Mouse (Mus musculus): ENCODE results near the gene Cxcl5. TPM values are rescaled to one million over a fixed set of nuclear protein-coding genes. Genes with fewer than 3 reads are reported as not detected.

The Cxcl5 gene
- polyA plus RNA-seq, 1 experiment from 2014 or later: 0.14 TPM

DNA sequence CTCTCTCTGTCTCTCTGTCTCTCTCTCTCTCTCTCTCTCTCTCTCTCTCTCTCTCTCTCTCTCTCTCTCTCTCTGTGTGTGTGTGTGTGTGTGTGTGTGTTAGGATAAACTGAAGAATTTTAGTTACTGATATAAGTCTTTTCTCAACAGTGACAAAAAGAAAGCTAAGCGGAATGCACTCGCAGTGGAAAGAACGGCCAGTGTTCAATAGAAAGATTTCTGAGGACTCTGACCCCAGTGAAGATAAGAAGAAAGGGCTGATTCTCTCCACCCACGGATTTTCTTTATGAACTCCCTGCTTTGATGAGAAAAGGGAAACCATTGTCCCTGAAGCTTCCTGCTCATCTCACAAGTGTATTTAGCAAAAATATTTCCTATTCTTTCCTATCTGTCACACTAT, 1.1 kb downstream of the Cxcl5 start:
- Histone ChIP-seq H3K4me1 (ENCODE audit: control insufficient read depth, insufficient read depth, low read length) (peaks cover 5% of the 10 kb centered on the region; the same call in 1 of the 2 replicates), H3K27me3 (ENCODE audit: control insufficient read depth, insufficient read depth, low read length) (peaks cover 8% of the 10 kb centered on the region), H3K4me2 (ENCODE audit: low read depth, low read length) (no peak overlapping the region), H3K27ac (ENCODE audit: low read length) (no peak overlapping the region), H3K9me3 (replicated peaks; ENCODE audit: control insufficient read depth, low read length) (no peaks in the 10 kb centered on the region), H3K4me3 (ENCODE audit: low read length) (no peak overlapping the region), H3K9ac (ENCODE audit: low read length) (no peak overlapping the region), H3K36me3 (ENCODE audit: control insufficient read depth, insufficient read depth) (no peaks in the 10 kb centered on the region)
- WGBS: 37% methylated on average over 4 of the region's 4 CpGs
- ATAC-seq (replicated peaks; ENCODE audit: extremely low read depth, insufficient read depth, low FRiP score): no peak

GRCm38 (mm10) chr5:90760844-90761243, 1.7 kb downstream of the Cxcl5 start:
- Histone ChIP-seq H3K36me3 (ENCODE audit: control insufficient read depth, insufficient read depth) (no peaks in the 10 kb centered on the region), H3K9ac (ENCODE audit: low read length) (no peak overlapping the region), H3K4me1 (ENCODE audit: control insufficient read depth, insufficient read depth, low read length) (peaks cover 5% of the 10 kb centered on the region; the same call in 1 of the 2 replicates), H3K4me2 (ENCODE audit: low read depth, low read length) (no peak overlapping the region), H3K27ac (ENCODE audit: low read length) (no peak overlapping the region), H3K27me3 (ENCODE audit: control insufficient read depth, insufficient read depth, low read length) (peaks cover 8% of the 10 kb centered on the region), H3K9me3 (replicated peaks; ENCODE audit: control insufficient read depth, low read length) (no peaks in the 10 kb centered on the region), H3K4me3 (ENCODE audit: low read length) (no peak overlapping the region)
- ATAC-seq (replicated peaks; ENCODE audit: extremely low read depth, insufficient read depth, low FRiP score): no peak
- 83% methylated on average over 2 of the region's 2 CpGs for WGBS

- 92% methylated on average over 3 of the region's 3 CpGs for WGBS
- no peak overlapping the region for H3K9ac ChIP-seq (ENCODE audit: low read length)
- H3K27ac ChIP-seq (ENCODE audit: low read length): no peak overlapping the region
- no peaks in the 10 kb centered on the region for H3K36me3 ChIP-seq (ENCODE audit: control insufficient read depth, insufficient read depth)
- H3K4me3 ChIP-seq (ENCODE audit: low read length): no peak overlapping the region
- peaks cover 8% of the 10 kb centered on the region for H3K27me3 ChIP-seq (ENCODE audit: control insufficient read depth, insufficient read depth, low read length)
- no peak for ATAC-seq (replicated peaks; ENCODE audit: extremely low read depth, insufficient read depth, low FRiP score)
- no peak overlapping the region for H3K4me2 ChIP-seq (ENCODE audit: low read depth, low read length)
- no peaks in the 10 kb centered on the region for H3K9me3 ChIP-seq (replicated peaks; ENCODE audit: control insufficient read depth, low read length)
- peaks cover 5% of the 10 kb centered on the region; the same call in 1 of the 2 replicates for H3K4me1 ChIP-seq (ENCODE audit: control insufficient read depth, insufficient read depth, low read length)
Measured at GRCm38 (mm10) chr5:90761834-90762233, 2.7 kb downstream of the Cxcl5 start.

DNA sequence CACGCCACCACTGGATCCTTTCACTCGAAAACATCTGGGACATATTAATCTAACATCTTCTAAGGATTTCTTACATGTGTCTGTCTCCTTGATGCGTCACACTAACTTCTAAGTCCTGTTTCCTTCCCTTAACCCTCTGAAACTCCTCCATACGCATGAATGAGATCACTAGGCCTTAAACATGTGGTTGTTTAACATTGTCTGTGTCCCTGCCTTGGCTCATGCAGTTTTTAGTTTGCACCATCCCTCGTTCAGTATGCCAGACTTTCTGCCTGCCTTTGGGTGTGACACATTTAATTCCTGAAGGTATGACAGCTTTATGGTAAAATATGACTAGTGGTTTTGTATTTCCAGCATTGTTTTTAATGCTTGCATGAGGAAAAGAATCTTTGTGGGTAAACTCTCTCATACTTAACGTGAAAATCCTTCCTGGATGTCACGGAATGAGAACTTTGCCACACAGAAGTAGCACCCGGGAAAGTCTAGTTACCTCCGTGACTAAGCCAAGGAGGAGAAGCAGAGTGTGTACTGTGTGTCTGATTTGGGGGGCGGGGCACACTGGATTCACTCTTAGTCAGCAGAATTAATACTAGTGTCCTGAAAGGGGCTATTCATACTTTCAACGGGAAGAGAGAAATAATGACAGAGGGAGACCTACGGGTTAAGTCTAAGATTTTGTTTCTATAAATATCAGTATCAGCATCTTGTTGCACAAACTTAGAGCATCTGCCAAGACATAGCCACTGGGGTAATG, 4.9 kb downstream of the Cxcl5 start:
- H3K9me3 ChIP-seq (replicated peaks; ENCODE audit: control insufficient read depth, low read length): no peaks in the 10 kb centered on the region
- H3K36me3 ChIP-seq (ENCODE audit: control insufficient read depth, insufficient read depth): no peaks in the 10 kb centered on the region
- H3K4me2 ChIP-seq (ENCODE audit: low read depth, low read length): no peak overlapping the region
- ATAC-seq (replicated peaks; ENCODE audit: extremely low read depth, insufficient read depth, low FRiP score): no peak
- no peak overlapping the region for H3K9ac ChIP-seq (ENCODE audit: low read length)
- peaks cover 4% of the 10 kb centered on the region for H3K27me3 ChIP-seq (ENCODE audit: control insufficient read depth, insufficient read depth, low read length)
- no peak overlapping the region for H3K27ac ChIP-seq (ENCODE audit: low read length)
- 71% methylated on average over 12 of the region's 12 CpGs for WGBS
- H3K4me1 ChIP-seq (ENCODE audit: control insufficient read depth, insufficient read depth, low read length): peaks cover under 1% of the 10 kb centered on the region; the same call in 1 of the 2 replicates
- H3K4me3 ChIP-seq (ENCODE audit: low read length): no peak overlapping the region

GRCm38 (mm10) chr5:90765821-90766606, 6.9 kb downstream of the Cxcl5 start:
- no peaks in the 10 kb centered on the region for H3K27me3 ChIP-seq (ENCODE audit: control insufficient read depth, insufficient read depth, low read length)
- H3K27ac ChIP-seq (ENCODE audit: low read length): no peak overlapping the region
- no peak overlapping the region for H3K4me3 ChIP-seq (ENCODE audit: low read length)
- no peak for ATAC-seq (replicated peaks; ENCODE audit: extremely low read depth, insufficient read depth, low FRiP score)
- H3K9ac ChIP-seq (ENCODE audit: low read length): no peak overlapping the region
- 49% methylated on average over 8 of the region's 8 CpGs for WGBS
- no peaks in the 10 kb centered on the region for H3K9me3 ChIP-seq (replicated peaks; ENCODE audit: control insufficient read depth, low read length)
- no peaks in the 10 kb centered on the region for H3K36me3 ChIP-seq (ENCODE audit: control insufficient read depth, insufficient read depth)
- no peak overlapping the region for H3K4me2 ChIP-seq (ENCODE audit: low read depth, low read length)
- no peaks in the 10 kb centered on the region for H3K4me1 ChIP-seq (ENCODE audit: control insufficient read depth, insufficient read depth, low read length)

GRCm38 (mm10) chr5:90768218-90768617, 9.1 kb downstream of the Cxcl5 start, which contains the start of gene Ppbp:
Gene Ppbp (plus strand): TSS chr5:90768518.
- no peak within 1 kb of the TSS for H3K27ac ChIP-seq (ENCODE audit: low read length)
- WGBS: 59% methylated on average over 3 of the region's 3 CpGs
- H3K27me3 ChIP-seq (ENCODE audit: control insufficient read depth, insufficient read depth, low read length): no peaks in the 10 kb centered on the region
- H3K9ac ChIP-seq (ENCODE audit: low read length): no peak within 1 kb of the TSS
- H3K36me3 ChIP-seq (ENCODE audit: control insufficient read depth, insufficient read depth): no peaks in the 10 kb centered on the region
- H3K9me3 ChIP-seq (replicated peaks; ENCODE audit: control insufficient read depth, low read length): no peaks in the 10 kb centered on the region
- no peak within 1 kb of the TSS for H3K4me3 ChIP-seq (ENCODE audit: low read length)
- H3K4me1 ChIP-seq (ENCODE audit: control insufficient read depth, insufficient read depth, low read length): 0 out of 2 replicates have a peak, but pooled peaks cover 2% of the 10 kb centered on the region
- ATAC-seq (replicated peaks; ENCODE audit: extremely low read depth, insufficient read depth, low FRiP score): no peak
- no peak within 1 kb of the TSS for H3K4me2 ChIP-seq (ENCODE audit: low read depth, low read length)

GRCm38 (mm10) chr5:90771369-90771768, 12.2 kb downstream of the Cxcl5 start:
- Histone ChIP-seq H3K27ac (ENCODE audit: low read length) (no peak overlapping the region), H3K4me3 (ENCODE audit: low read length) (no peak overlapping the region), H3K9ac (ENCODE audit: low read length) (no peak overlapping the region), H3K4me2 (ENCODE audit: low read depth, low read length) (no peak overlapping the region), H3K4me1 (ENCODE audit: control insufficient read depth, insufficient read depth, low read length) (0 out of 2 replicates have a peak, but pooled peaks cover 2% of the 10 kb centered on the region), H3K27me3 (ENCODE audit: control insufficient read depth, insufficient read depth, low read length) (no peaks in the 10 kb centered on the region), H3K36me3 (ENCODE audit: control insufficient read depth, insufficient read depth) (no peaks in the 10 kb centered on the region), H3K9me3 (replicated peaks; ENCODE audit: control insufficient read depth, low read length) (no peaks in the 10 kb centered on the region)
- ATAC-seq (replicated peaks; ENCODE audit: extremely low read depth, insufficient read depth, low FRiP score): no peak
- 65% methylated on average over 3 of the region's 3 CpGs for WGBS

GRCm38 (mm10) chr5:90771880-90772653, 12.9 kb downstream of the Cxcl5 start, which contains the start of gene Pf4:
Gene Pf4 (plus strand): TSS chr5:90772435.
- Histone ChIP-seq H3K9me3 (replicated peaks; ENCODE audit: control insufficient read depth, low read length) (no peaks in the 10 kb centered on the region), H3K36me3 (ENCODE audit: control insufficient read depth, insufficient read depth) (no peaks in the 10 kb centered on the region), H3K27ac (ENCODE audit: low read length) (peak within 1 kb of the TSS; percentile 43; the same call in 1 of the 2 replicates), H3K9ac (ENCODE audit: low read length) (no peak within 1 kb of the TSS), H3K4me1 (ENCODE audit: control insufficient read depth, insufficient read depth, low read length) (0 out of 2 replicates have a peak, but pooled peaks cover 2% of the 10 kb centered on the region), H3K27me3 (ENCODE audit: control insufficient read depth, insufficient read depth, low read length) (no peaks in the 10 kb centered on the region), H3K4me3 (ENCODE audit: low read length) (no peak within 1 kb of the TSS), H3K4me2 (ENCODE audit: low read depth, low read length) (peak within 1 kb of the TSS; percentile 33)
- 47% methylated on average over 16 of the region's 16 CpGs for WGBS
- ATAC-seq (replicated peaks; ENCODE audit: extremely low read depth, insufficient read depth, low FRiP score): peak; percentile 52

Data from heart, embryonic 16.5 days (tissue).